Mouse (Mus musculus) testis, postnatal 10 days (tissue): ENCODE measurements around the gene Pcbd2.

Experiments
- DNase-seq: peaks from one replicate; pipeline ENCODE4 v3.0.0; 2021; ENCODE audit warnings: low spot score

The Pcbd2 gene

GRCm38 (mm10) chr13:55733628-55734502 is 6.7 kb downstream of the Pcbd2 start:
- no peak for DNase-seq

GRCm38 (mm10) chr13:55737885-55738284 is 10.7 kb downstream of the Pcbd2 start:
- DNase-seq: no peak

- no peak for DNase-seq
Observed at GRCm38 (mm10) chr13:55742306-55742705, 15.1 kb downstream of the Pcbd2 start.

GRCm38 (mm10) chr13:55754380-55754779 is 27.2 kb downstream of the Pcbd2 start:
- DNase-seq: no peak

- DNase-seq: peak; percentile 59
Observed at GRCm38 (mm10) chr13:55756789-55757188, 29.6 kb downstream of the Pcbd2 start.

- DNase-seq: no peak
Observed at GRCm38 (mm10) chr13:55757645-55758044, 30.5 kb downstream of the Pcbd2 start.

GRCm38 (mm10) chr13:55760576-55760975 is 33.4 kb downstream of the Pcbd2 start:
- DNase-seq: no peak

GRCm38 (mm10) chr13:55761486-55761885 is 34.3 kb downstream of the Pcbd2 start:
- DNase-seq: no peak

GRCm38 (mm10) chr13:55774352-55774751 is 47.2 kb downstream of the Pcbd2 start:
- no peak for DNase-seq

- peak; percentile 40 for DNase-seq
Observed at GRCm38 (mm10) chr13:55775056-55775455, 47.9 kb downstream of the Pcbd2 start.

GRCm38 (mm10) chr13:55784268-55784667 is 57.1 kb downstream of the Pcbd2 start, which contains the start of gene Catsper3:
Gene Catsper3, plus strand, starts transcription at chr13:55784568.
- no peak for DNase-seq

GRCm38 (mm10) chr13:55786120-55786519 is 59.0 kb downstream of the Pcbd2 start:
- DNase-seq: no peak

GRCm38 (mm10) chr13:55801246-55801645 is 74.1 kb downstream of the Pcbd2 start:
- no peak for DNase-seq

GRCm38 (mm10) chr13:55803973-55804372 is 76.8 kb downstream of the Pcbd2 start:
- DNase-seq: no peak

GRCm38 (mm10) chr13:55809041-55809623 is 82.0 kb downstream of the Pcbd2 start:
- DNase-seq: no peak

GRCm38 (mm10) chr13:55809707-55810106 is 82.5 kb downstream of the Pcbd2 start:
- DNase-seq: no peak

- no peak for DNase-seq
Observed at GRCm38 (mm10) chr13:55810947-55811346, 83.8 kb downstream of the Pcbd2 start.

GRCm38 (mm10) chr13:55813490-55814016 is 86.4 kb downstream of the Pcbd2 start:
- no peak for DNase-seq

GRCm38 (mm10) chr13:55814834-55815233 is 87.7 kb downstream of the Pcbd2 start:
- no peak for DNase-seq

- no peak for DNase-seq
Observed at GRCm38 (mm10) chr13:55822499-55822898, 95.3 kb downstream of the Pcbd2 start.

- DNase-seq: no peak
Observed at GRCm38 (mm10) chr13:55824151-55824945, 97.2 kb downstream of the Pcbd2 start.

GRCm38 (mm10) chr13:55825245-55825681 is 98.1 kb downstream of the Pcbd2 start:
- no peak for DNase-seq
